Mouse (Mus musculus): Measurements from ENCODE around the gene F2rl2. TPM values are rescaled to one million over a fixed set of nuclear protein-coding genes. Genes with fewer than 3 reads are reported as not detected.

F2rl2 gene
- polyA plus RNA-seq, 1 experiment from 2014 or later = 7.5 TPM

- ATAC-seq (ENCODE audit: insufficient read depth) = no peak
- 78% methylated on average over 9 of the region's 9 CpGs for WGBS (ENCODE audit: insufficient replicate concordance)
- H3K27me3 ChIP-seq = no peaks in the 10 kb centered on the region
- no peak overlapping the region for H3K4me3 ChIP-seq (replicated peaks)
- H3K4me1 ChIP-seq (replicated peaks) = no peaks in the 10 kb centered on the region; the same call in 1 of the 2 replicates
- no peaks in the 10 kb centered on the region; the same call in 1 of the 2 replicates for H3K36me3 ChIP-seq (replicated peaks)
- no peak overlapping the region for H3K9ac ChIP-seq
- no peak overlapping the region for H3K4me2 ChIP-seq
- H3K9me3 ChIP-seq (replicated peaks) = no peaks in the 10 kb centered on the region
- no peak overlapping the region for H3K27ac ChIP-seq (replicated peaks)
These were observed 46.3 kb downstream of the F2rl2 start for GRCm38 (mm10) chr13:95742881-95743466.

DNA sequence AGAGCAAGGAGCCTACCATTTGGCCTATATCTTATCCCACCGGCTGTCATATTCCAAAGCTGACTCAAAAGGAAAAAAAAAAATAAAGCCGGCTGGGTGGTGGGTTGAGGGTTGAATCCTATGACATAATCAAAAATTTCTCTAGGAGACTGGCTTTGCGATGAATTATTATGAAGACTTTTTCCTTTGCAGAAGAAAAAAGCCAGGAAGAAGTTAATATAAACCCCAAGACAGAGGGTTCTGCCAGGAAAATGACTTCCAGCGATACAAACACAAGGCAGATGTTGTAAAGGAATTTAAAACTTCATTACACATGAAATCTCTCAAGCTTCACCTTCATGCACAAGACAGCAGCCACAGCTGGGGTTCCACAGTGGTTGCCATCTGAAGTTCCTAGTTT, 48.8 kb downstream of the F2rl2 start:
- Histone ChIP-seq H3K27me3 (no peaks in the 10 kb centered on the region), H3K9ac (no peak overlapping the region), H3K27ac (replicated peaks) (no peak overlapping the region), H3K4me3 (replicated peaks) (no peak overlapping the region), H3K9me3 (replicated peaks) (no peaks in the 10 kb centered on the region), H3K4me1 (replicated peaks) (no peaks in the 10 kb centered on the region; the same call in 1 of the 2 replicates), H3K4me2 (no peak overlapping the region), H3K36me3 (replicated peaks) (no peaks in the 10 kb centered on the region; the same call in 1 of the 2 replicates)
- no peak for ATAC-seq (ENCODE audit: insufficient read depth)
- 78% methylated on average over 4 of the region's 4 CpGs for WGBS (ENCODE audit: insufficient replicate concordance)

DNA sequence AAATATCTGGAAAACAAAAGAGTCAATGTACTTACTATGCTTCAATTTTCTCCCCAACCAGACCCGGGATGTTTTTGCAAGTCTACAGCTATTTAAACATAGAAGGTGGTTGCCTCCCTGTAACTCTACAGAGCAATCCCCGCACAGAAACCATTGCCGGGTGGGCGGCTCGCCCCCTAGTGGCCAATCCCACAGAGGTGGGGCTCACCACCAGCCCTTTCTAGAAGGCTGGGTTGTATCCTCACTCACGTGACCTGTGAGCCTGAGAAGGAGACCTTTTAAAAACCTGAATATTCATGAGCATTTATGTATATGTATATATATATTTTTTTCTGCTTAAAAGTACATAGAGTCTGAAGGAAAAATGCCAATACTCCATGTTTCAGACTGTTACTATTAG, 49.9 kb downstream of the F2rl2 start:
- H3K9ac ChIP-seq = no peak overlapping the region
- H3K27ac ChIP-seq (replicated peaks) = no peak overlapping the region
- no peaks in the 10 kb centered on the region for H3K9me3 ChIP-seq (replicated peaks)
- no peak overlapping the region for H3K4me3 ChIP-seq (replicated peaks)
- H3K36me3 ChIP-seq (replicated peaks) = no peaks in the 10 kb centered on the region; the same call in 1 of the 2 replicates
- H3K4me1 ChIP-seq (replicated peaks) = no peaks in the 10 kb centered on the region; the same call in 1 of the 2 replicates
- 0 out of 2 replicates have a peak, but pooled peaks have one; percentile 22 for ATAC-seq (ENCODE audit: insufficient read depth)
- 8% methylated on average over 6 of the region's 6 CpGs for WGBS (ENCODE audit: insufficient replicate concordance)
- no peak overlapping the region for H3K4me2 ChIP-seq
- no peaks in the 10 kb centered on the region for H3K27me3 ChIP-seq

- Histone ChIP-seq H3K4me2 (no peak overlapping the region), H3K27ac (replicated peaks) (no peak overlapping the region), H3K4me3 (replicated peaks) (no peak overlapping the region), H3K36me3 (replicated peaks) (no peaks in the 10 kb centered on the region; the same call in 1 of the 2 replicates), H3K9ac (no peak overlapping the region), H3K9me3 (replicated peaks) (no peaks in the 10 kb centered on the region), H3K4me1 (replicated peaks) (peaks cover under 1% of the 10 kb centered on the region; the same call in 1 of the 2 replicates), H3K27me3 (no peaks in the 10 kb centered on the region)
- no peak for ATAC-seq (ENCODE audit: insufficient read depth)
- WGBS (ENCODE audit: insufficient replicate concordance) = 77% methylated on average over 7 of the region's 7 CpGs
These were observed 50.4 kb downstream of the F2rl2 start for GRCm38 (mm10) chr13:95747101-95747500.

DNA sequence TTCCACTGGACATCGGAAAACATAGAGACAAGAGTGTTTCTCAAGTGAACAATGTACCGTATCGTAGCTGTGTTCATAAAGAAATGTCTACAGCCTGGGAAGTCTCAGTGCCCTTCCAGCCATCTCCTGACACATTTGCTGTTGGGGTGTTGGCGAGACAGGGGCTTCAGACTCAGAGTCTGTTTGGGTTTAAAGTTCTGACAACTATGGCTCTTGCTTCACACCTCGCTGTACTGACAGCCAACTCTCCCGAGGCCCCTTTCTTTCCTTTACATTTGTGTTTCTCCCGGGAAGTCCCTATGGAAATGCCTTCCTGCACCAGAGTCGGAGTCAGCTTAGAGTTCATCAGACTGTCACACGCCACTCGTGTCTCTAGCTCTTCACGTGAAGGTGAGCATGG, 50.9 kb downstream of the F2rl2 start:
- H3K36me3 ChIP-seq (replicated peaks) = no peaks in the 10 kb centered on the region; the same call in 1 of the 2 replicates
- no peak overlapping the region for H3K9ac ChIP-seq
- no peak for ATAC-seq (ENCODE audit: insufficient read depth)
- H3K4me3 ChIP-seq (replicated peaks) = no peak overlapping the region
- H3K4me1 ChIP-seq (replicated peaks) = peaks cover 5% of the 10 kb centered on the region; the same call in 1 of the 2 replicates
- H3K27me3 ChIP-seq = no peaks in the 10 kb centered on the region
- no peak overlapping the region for H3K4me2 ChIP-seq
- no peak overlapping the region for H3K27ac ChIP-seq (replicated peaks)
- no peaks in the 10 kb centered on the region for H3K9me3 ChIP-seq (replicated peaks)
- 76% methylated on average over 11 of the region's 11 CpGs for WGBS (ENCODE audit: insufficient replicate concordance)

Other genes starting within 250 kb of the F2rl2 start
- not detected in 2 replicates for gene S100z, start 218.1 kb upstream of the F2rl2 start, polyA plus RNA-seq (2015; fragmentation: Nextera tagmentation; extraction: Ambion mirVana)
- gene F2rl1, start 171.6 kb upstream of the F2rl2 start, polyA plus RNA-seq (2015; fragmentation: Nextera tagmentation; extraction: Ambion mirVana) = 0.47 and 0.71 TPM in 2 replicates
- gene F2r, start 78.4 kb upstream of the F2rl2 start, polyA plus RNA-seq (2015; fragmentation: Nextera tagmentation; extraction: Ambion mirVana) = 32.3 and 35.9 TPM in 2 replicates
- gene Iqgap2, start 195.1 kb downstream of the F2rl2 start, polyA plus RNA-seq (2015; fragmentation: Nextera tagmentation; extraction: Ambion mirVana) = 16.0 and 18.7 TPM in 2 replicates